Mouse (Mus musculus) liver, adult 2 months (tissue): ENCODE measurements at regions not wholly inside any gene's neighbourhood (a gene's known extent, or its start where the extent isn't known, plus 50 kb on each side); places are given as distances from the start of the nearest gene placed in this dataset.

Source experiments
- DNase-seq: peaks from one replicate; pipeline ENCODE4 v3.0.0-alpha.2; 2011; ENCODE audit warnings: low read depth, low spot score; ENCODE audit errors: extremely low read depth
- H3K27ac ChIP-seq: fragments of 200-500 bp; replicated peaks from 2 replicates; pipeline ENCODE4 v1.5.1; 2012; ENCODE audit warnings: low read depth, mild to moderate bottlenecking, control low read depth, inconsistent platforms, low read length; ENCODE audit not compliant: insufficient read depth
- H3K27me3 ChIP-seq: fragments of 200-500 bp; 2 replicates; pipeline ENCODE4 v1.6.1; 2012; ENCODE audit warnings: mild to moderate bottlenecking, moderate library complexity, low read length, inconsistent platforms; ENCODE audit not compliant: control insufficient read depth, insufficient read depth
- H3K36me3 ChIP-seq: fragments of 200-500 bp; 2 replicates; pipeline ENCODE4 v1.6.1; 2012; ENCODE audit warnings: low read length, inconsistent platforms; ENCODE audit not compliant: control insufficient read depth, insufficient read depth
- H3K4me1 ChIP-seq: fragments of 200-500 bp; 2 replicates; pipeline ENCODE4 v1.6.1; 2011; ENCODE audit warnings: low read length; ENCODE audit not compliant: control insufficient read depth, insufficient read depth
- H3K4me3 ChIP-seq: fragments of 200-500 bp; 2 replicates; pipeline ENCODE4 v1.5.1; 2011; ENCODE audit warnings: low read depth, mild to moderate bottlenecking, control low read depth, low read length, moderate library complexity; ENCODE audit not compliant: insufficient read depth
- H3K79me2 ChIP-seq: fragments of 200-500 bp; 2 replicates; pipeline ENCODE4 v1.6.1; 2012; ENCODE audit warnings: inconsistent platforms, mild to moderate bottlenecking, low read length, moderate library complexity; ENCODE audit not compliant: control insufficient read depth, insufficient read depth
- H3K9ac ChIP-seq: fragments of 200-500 bp; 2 replicates; pipeline ENCODE4 v1.6.1; 2012; ENCODE audit warnings: low read depth, mild to moderate bottlenecking, control low read depth, inconsistent platforms, low read length
- CTCF ChIP-seq: fragments of 200-500 bp; IDR thresholded peaks from 2 replicates; pipeline ENCODE4 v1.5.1; 2011; ENCODE audit warnings: low read depth, low read length, control low read depth
- POLR2A ChIP-seq: fragments of 200-500 bp; IDR thresholded peaks from 2 replicates; pipeline ENCODE4 v1.6.1; 2011; ENCODE audit warnings: low read length, control low read depth; ENCODE audit not compliant: insufficient read depth; ENCODE audit errors: extremely low read depth
- WGBS: fragments of 180-500 bp; shearing (Covaris S2); methylation state at CpG from one replicate; pipeline ENCODE4 v1.1.7; 2018; 5-methylcytosine and 5-hydroxymethylcytosine counted together

DNA sequence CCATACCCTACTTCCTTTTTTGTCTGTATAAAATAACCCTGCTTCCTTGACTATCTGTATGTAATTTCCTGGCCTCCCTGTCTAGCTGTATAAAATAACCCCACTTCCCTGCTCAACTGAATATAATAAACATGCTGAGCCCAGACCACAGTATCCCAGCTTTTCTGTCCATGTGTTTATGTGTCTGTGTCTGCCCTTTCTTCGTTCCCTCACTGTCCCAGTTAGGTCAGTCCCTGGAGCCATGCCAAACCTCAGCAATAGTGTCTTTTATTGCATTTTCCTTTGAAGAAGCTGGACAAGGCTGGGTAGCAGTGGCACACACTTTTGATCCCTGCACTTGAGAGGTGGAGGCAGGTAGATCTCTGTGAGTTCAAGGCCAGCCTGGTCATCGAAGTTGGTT lies 198.0 kb upstream of the Tac1 start:
- WGBS, result 54% methylated on average over 2 of the region's 2 CpGs
- DNase-seq, result no peak
- H3K4me3 ChIP-seq, result no peak overlapping the region
- TF ChIP-seq POLR2A (no peak), CTCF (no peak)
- no peak overlapping the region for H3K9ac ChIP-seq
- no peaks in the 10 kb centered on the region for H3K27me3 ChIP-seq
- no peaks in the 10 kb centered on the region for H3K36me3 ChIP-seq
- no peaks in the 10 kb centered on the region for H3K4me1 ChIP-seq
- H3K79me2 ChIP-seq, result no peaks in the 10 kb centered on the region
- H3K27ac ChIP-seq, result no peak overlapping the region

DNA sequence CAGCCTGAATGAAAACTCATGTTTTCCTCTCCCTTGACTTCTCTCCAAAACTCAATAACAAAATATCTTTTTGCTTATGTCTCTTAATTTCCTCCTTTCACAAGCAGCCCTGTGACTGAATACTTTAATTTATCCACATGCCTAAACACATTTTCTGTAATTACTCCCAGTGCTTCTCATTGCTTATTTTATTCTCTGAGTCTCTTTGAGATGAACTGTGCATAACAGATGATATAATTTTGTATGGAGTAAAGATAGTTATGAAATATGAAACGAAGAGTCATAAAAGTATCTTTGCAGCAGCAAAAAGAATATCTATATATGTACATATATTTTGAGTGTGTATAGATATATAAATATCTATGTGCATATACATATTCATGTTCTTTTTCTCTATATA lies 187.5 kb upstream of the Tac1 start:
- no peaks in the 10 kb centered on the region for H3K27me3 ChIP-seq
- H3K9ac ChIP-seq, result no peak overlapping the region
- no peak overlapping the region for H3K27ac ChIP-seq
- H3K36me3 ChIP-seq, result no peaks in the 10 kb centered on the region
- 67% methylated on average over 1 of the region's 1 CpGs for WGBS
- DNase-seq, result no peak
- H3K4me3 ChIP-seq, result no peak overlapping the region
- H3K4me1 ChIP-seq, result no peaks in the 10 kb centered on the region
- no peak for TF ChIP-seq CTCF
- no peak for TF ChIP-seq POLR2A
- H3K79me2 ChIP-seq, result no peaks in the 10 kb centered on the region

DNA sequence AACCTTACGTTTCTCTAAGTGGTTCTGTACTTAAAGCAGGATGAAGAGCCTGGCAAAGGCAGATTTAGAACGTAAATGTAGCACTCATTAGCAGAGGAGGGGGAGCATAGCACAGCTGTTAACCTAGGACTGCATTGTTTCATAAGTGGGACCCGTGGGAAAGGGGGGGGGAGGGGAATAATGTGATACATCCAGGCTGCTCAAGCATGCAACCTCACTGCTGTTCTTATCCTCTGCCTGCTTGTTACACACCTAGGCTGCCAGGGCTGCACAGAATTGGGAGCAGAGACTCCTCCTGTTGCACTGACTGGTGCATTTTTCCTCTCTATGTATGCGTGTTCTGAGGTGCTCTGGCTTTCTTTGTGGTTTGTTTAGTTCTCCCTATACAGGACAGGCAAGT lies 180.1 kb upstream of the Tac1 start:
- Histone ChIP-seq H3K36me3 (no peaks in the 10 kb centered on the region), H3K9ac (no peak overlapping the region), H3K79me2 (no peaks in the 10 kb centered on the region), H3K27me3 (no peaks in the 10 kb centered on the region), H3K4me3 (no peak overlapping the region), H3K4me1 (no peaks in the 10 kb centered on the region), H3K27ac (no peak overlapping the region)
- DNase-seq, result no peak
- TF ChIP-seq POLR2A (no peak), CTCF (no peak)
- 67% methylated on average over 4 of the region's 4 CpGs for WGBS

DNA sequence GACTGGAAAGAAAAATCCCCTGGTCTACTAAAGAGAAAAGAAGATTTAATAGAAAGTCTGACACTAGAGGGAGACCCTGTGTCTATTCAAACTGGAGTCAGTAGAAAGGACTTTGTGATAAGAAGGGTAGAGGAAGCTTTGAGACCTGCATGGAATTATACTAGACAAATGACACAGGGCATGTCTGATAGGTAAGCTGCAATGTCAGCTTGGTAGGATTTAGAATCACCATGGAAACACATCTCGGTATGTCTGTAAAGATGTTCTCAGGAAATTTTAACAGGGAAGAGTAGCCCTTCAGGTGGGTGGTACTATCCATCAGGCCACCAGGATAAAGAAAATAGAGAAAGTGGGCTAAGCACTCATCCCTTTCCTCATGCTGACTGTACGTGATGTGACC lies 178.8 kb upstream of the Tac1 start:
- H3K27me3 ChIP-seq, result no peaks in the 10 kb centered on the region
- 75% methylated on average over 2 of the region's 2 CpGs for WGBS
- no peaks in the 10 kb centered on the region for H3K36me3 ChIP-seq

DNA sequence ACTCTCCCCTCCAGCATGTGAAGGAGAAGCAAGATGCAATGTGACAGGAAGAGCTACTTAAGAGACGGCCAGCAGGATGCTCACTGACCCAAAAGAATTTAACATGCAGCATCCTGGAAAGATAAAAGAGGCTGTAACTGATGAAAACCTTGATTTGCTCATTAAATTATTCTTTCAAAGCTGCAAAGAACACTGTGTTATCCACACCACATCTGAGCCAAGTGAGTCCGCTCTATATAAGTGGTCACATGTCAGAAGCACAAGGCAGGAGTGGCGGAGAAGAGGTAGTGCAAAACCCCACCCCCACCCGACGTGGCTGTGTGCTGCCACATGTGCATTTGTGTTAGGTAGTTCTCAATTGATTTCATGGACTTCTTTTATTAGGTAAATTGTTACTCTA lies 176.0 kb upstream of the Tac1 start:
- no peak overlapping the region for H3K9ac ChIP-seq
- no peaks in the 10 kb centered on the region for H3K79me2 ChIP-seq
- no peak for DNase-seq
- WGBS, result 68% methylated on average over 5 of the region's 5 CpGs
- no peak overlapping the region for H3K27ac ChIP-seq
- H3K36me3 ChIP-seq, result no peaks in the 10 kb centered on the region
- H3K4me3 ChIP-seq, result no peak overlapping the region
- TF ChIP-seq CTCF, result no peak
- TF ChIP-seq POLR2A, result no peak
- H3K4me1 ChIP-seq, result no peaks in the 10 kb centered on the region
- H3K27me3 ChIP-seq, result no peaks in the 10 kb centered on the region

More for the DNA sequence above, 178.8 kb upstream of the Tac1 start:
- DNase-seq, result no peak
- no peaks in the 10 kb centered on the region for H3K79me2 ChIP-seq
- no peaks in the 10 kb centered on the region for H3K4me1 ChIP-seq
- H3K27ac ChIP-seq, result no peak overlapping the region
- H3K4me3 ChIP-seq, result no peak overlapping the region
- H3K9ac ChIP-seq, result no peak overlapping the region
- TF ChIP-seq POLR2A (no peak), CTCF (no peak)

DNA sequence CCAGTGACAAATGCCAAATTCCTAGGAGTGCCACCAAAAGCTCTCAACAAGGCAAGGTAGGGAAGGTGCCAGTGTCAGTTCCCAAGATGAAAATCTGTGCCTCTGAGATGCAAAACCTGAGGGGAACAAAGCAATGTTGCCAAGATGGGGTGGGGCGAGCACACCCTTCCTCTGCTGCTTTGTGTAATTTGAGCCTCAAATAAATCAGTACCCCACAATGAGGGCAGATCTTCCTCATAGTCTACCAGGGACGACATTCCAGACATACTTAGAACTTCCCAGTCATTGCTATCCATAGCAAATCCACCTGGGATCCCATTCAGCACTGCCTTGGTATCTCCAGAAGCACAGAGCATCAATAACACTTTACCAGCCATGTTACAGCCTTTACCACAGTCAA lies 129.9 kb upstream of the Tac1 start:
- Histone ChIP-seq H3K36me3 (no peaks in the 10 kb centered on the region), H3K27ac (no peak overlapping the region), H3K79me2 (no peaks in the 10 kb centered on the region), H3K9ac (no peak overlapping the region), H3K27me3 (no peaks in the 10 kb centered on the region), H3K4me1 (no peaks in the 10 kb centered on the region), H3K4me3 (no peak overlapping the region)
- TF ChIP-seq CTCF (no peak), POLR2A (no peak)
- WGBS, result 41% methylated on average over 2 of the region's 2 CpGs
- no peak for DNase-seq
